Mouse (Mus musculus) MEL (cell line): ENCODE data around the gene Gm42420.

Experiments used
- CHD1 ChIP-seq: IDR thresholded peaks from 2 replicates; pipeline ENCODE4 v1.6.1; 2012; ENCODE audit warnings: low read depth, mild to moderate bottlenecking, inconsistent platforms, low read length, improper control_type of control experiment
- CTCF ChIP-seq, 3 experiments: IDR thresholded peaks in 2 of 3; conservative IDR thresholded peaks in 1 of 3; 2 replicates each; pipeline ENCODE4 v1.5.1; 2011 to 2012; ENCODE audit warnings: low read length in 3 of 3, low read depth in 2 of 3, mild to moderate bottlenecking in 2 of 3, improper control_type of control experiment in 1 of 3, inconsistent platforms in 1 of 3, mixed read lengths in 1 of 3, moderate library complexity in 1 of 3; ENCODE audit not compliant: control insufficient read depth in 1 of 3, insufficient read depth in 1 of 3, poor library complexity in 1 of 3, severe bottlenecking in 1 of 3
- E2F4 ChIP-seq: IDR thresholded peaks from 2 replicates; pipeline ENCODE4 v1.6.1; 2011; ENCODE audit warnings: low read depth, low read length, improper control_type of control experiment, borderline replicate concordance
- ELF1 ChIP-seq: IDR thresholded peaks from 2 replicates; pipeline ENCODE4 v1.6.1; 2014; ENCODE audit warnings: low read depth, mild to moderate bottlenecking, inconsistent platforms, low read length, improper control_type of control experiment, moderate library complexity
- GATA1 ChIP-seq: IDR thresholded peaks from 2 replicates; pipeline ENCODE4 v1.6.1; 2011; ENCODE audit warnings: low read depth, low read length, improper control_type of control experiment
- MEF2A ChIP-seq: IDR thresholded peaks from 2 replicates; pipeline ENCODE4 v1.6.1; 2014; ENCODE audit warnings: low read depth, mild to moderate bottlenecking, inconsistent platforms, low read length, improper control_type of control experiment; ENCODE audit not compliant: poor library complexity, insufficient replicate concordance, severe bottlenecking; ENCODE audit errors: extremely low read depth
- MYB ChIP-seq: IDR thresholded peaks from 2 replicates; pipeline ENCODE4 v1.6.1; 2011; ENCODE audit warnings: mild to moderate bottlenecking, low read depth, low read length, improper control_type of control experiment
- POLR2A ChIP-seq, 2 experiments: IDR thresholded peaks; 2 replicates each; pipeline ENCODE4 v1.6.1; 2011 to 2012; ENCODE audit warnings: low read length in 2 of 2, mild to moderate bottlenecking in 2 of 2, control low read depth in 1 of 2, improper control_type of control experiment in 1 of 2, low read depth in 1 of 2, moderate library complexity in 1 of 2; ENCODE audit not compliant: control insufficient read depth in 1 of 2, insufficient read depth in 1 of 2, poor library complexity in 1 of 2
- RAD21 ChIP-seq: IDR thresholded peaks from 2 replicates; pipeline ENCODE4 v1.6.1; 2011; ENCODE audit warnings: mild to moderate bottlenecking, low read depth, low read length, improper control_type of control experiment
- TAL1 ChIP-seq: IDR thresholded peaks from 2 replicates; pipeline ENCODE4 v1.6.1; 2012; ENCODE audit warnings: mild to moderate bottlenecking, inconsistent platforms, low read length, moderate library complexity, mixed read lengths
- TBP ChIP-seq: IDR thresholded peaks from 2 replicates; pipeline ENCODE4 v1.8.0; 2011; ENCODE audit warnings: low read depth, low read length, improper control_type of control experiment
- USF2 ChIP-seq, 2 experiments: IDR thresholded peaks; 2 replicates each; pipeline ENCODE4 v1.6.1; 2011 to 2012; ENCODE audit warnings: improper control_type of control experiment in 2 of 2, low read length in 2 of 2, borderline replicate concordance in 1 of 2, inconsistent platforms in 1 of 2, low read depth in 1 of 2, mild to moderate bottlenecking in 1 of 2; ENCODE audit not compliant: insufficient read depth in 1 of 2
- ZC3H11A ChIP-seq: IDR thresholded peaks from 2 replicates; pipeline ENCODE4 v1.6.1; 2012; ENCODE audit warnings: low read depth, mild to moderate bottlenecking, inconsistent platforms, low read length, improper control_type of control experiment
- ZNF384 ChIP-seq: IDR thresholded peaks from 2 replicates; pipeline ENCODE4 v1.6.1; 2012; ENCODE audit warnings: low read depth, mild to moderate bottlenecking, inconsistent platforms, low read length, improper control_type of control experiment

GRCm38 (mm10) chr6:39591481-39591880 is 5.9 kb downstream of the Gm42420 start:
- TF ChIP-seq CTCF (IDR thresholded peaks at IDR 0.05 in 2 of 3, conservative IDR thresholded peaks at IDR 0.05 in 1 of 3; ENCODE audit: control insufficient read depth in 1 of 3, insufficient read depth in 1 of 3, low read depth in 2 of 3, low read length in 3 of 3, poor library complexity in 1 of 3, severe bottlenecking in 1 of 3): no peak
- no peak for TF ChIP-seq POLR2A (IDR thresholded peaks at IDR 0.05; ENCODE audit: control insufficient read depth in 1 of 2, insufficient read depth in 1 of 2, low read depth in 1 of 2, low read length in 2 of 2, poor library complexity in 1 of 2)
- TF ChIP-seq ZNF384: no peak
- TF ChIP-seq USF2 (IDR thresholded peaks at IDR 0.05; ENCODE audit: borderline replicate concordance in 1 of 2, insufficient read depth in 1 of 2, low read depth in 1 of 2, low read length in 2 of 2): no peak
- no peak for TF ChIP-seq RAD21
- TF ChIP-seq TBP: no peak
- no peak for TF ChIP-seq GATA1
- no peak for TF ChIP-seq MEF2A
- no peak for TF ChIP-seq ZC3H11A
- no peak for TF ChIP-seq MYB
- no peak for TF ChIP-seq ELF1
- TF ChIP-seq TAL1: no peak
- no peak for TF ChIP-seq E2F4
- no peak for TF ChIP-seq CHD1
